Mouse (Mus musculus): ENCODE results near the gene Dnajc6. TPM values are rescaled to one million over a fixed set of nuclear protein-coding genes. Genes with fewer than 3 reads are reported as not detected.

Gene Dnajc6
- polyA plus RNA-seq, 1 experiment: 109 TPM

GRCm38 (mm10) chr4:101646857-101647195 is 150.4 kb downstream of the Dnajc6 start:
- Histone ChIP-seq H3K27me3 (ENCODE audit: control insufficient read depth, insufficient read depth, low read length) (no peaks in the 10 kb centered on the region), H3K4me3 (replicated peaks; ENCODE audit: insufficient read depth, low read depth, low read length) (peak overlapping the region; percentile 85), H3K27ac (ENCODE audit: insufficient read depth, low read length) (peak overlapping the region; percentile 18; the same call in 1 of the 2 replicates), H3K4me1 (ENCODE audit: control insufficient read depth, insufficient read depth, low read length) (no peaks in the 10 kb centered on the region)
- DNase-seq: no peak
- WGBS: under 1% methylated on average over 8 of the region's 8 CpGs
- TF ChIP-seq CTCF (IDR thresholded peaks at IDR 0.05; ENCODE audit: borderline replicate concordance, insufficient read depth, low read depth, low read length): no peak
- no peak for TF ChIP-seq POLR2A (IDR thresholded peaks at IDR 0.05; ENCODE audit: borderline replicate concordance, insufficient read depth, low read length)

- peak; percentile 98 to 100 for DNase-seq
- Histone ChIP-seq H3K27ac (ENCODE audit: insufficient read depth, low read length) (peak within 1 kb of the TSS; percentile 75), H3K4me3 (replicated peaks; ENCODE audit: insufficient read depth, low read depth, low read length) (peak within 1 kb of the TSS; percentile 85), H3K27me3 (ENCODE audit: control insufficient read depth, insufficient read depth, low read length) (no peaks in the 10 kb centered on the region), H3K4me1 (ENCODE audit: control insufficient read depth, insufficient read depth, low read length) (no peaks in the 10 kb centered on the region)
- under 1% methylated on average over 39 of the region's 39 CpGs for WGBS
- peak; percentile 30; the same call in 1 of the 2 replicates for TF ChIP-seq POLR2A (IDR thresholded peaks at IDR 0.05; ENCODE audit: borderline replicate concordance, insufficient read depth, low read length)
- TF ChIP-seq CTCF (IDR thresholded peaks at IDR 0.05; ENCODE audit: borderline replicate concordance, insufficient read depth, low read depth, low read length): no peak
Measured at GRCm38 (mm10) chr4:101647196-101647905, 150.9 kb downstream of the Dnajc6 start, which contains the start of gene Leprot. Leprot (plus strand) TSS chr4:101647718.

DNA sequence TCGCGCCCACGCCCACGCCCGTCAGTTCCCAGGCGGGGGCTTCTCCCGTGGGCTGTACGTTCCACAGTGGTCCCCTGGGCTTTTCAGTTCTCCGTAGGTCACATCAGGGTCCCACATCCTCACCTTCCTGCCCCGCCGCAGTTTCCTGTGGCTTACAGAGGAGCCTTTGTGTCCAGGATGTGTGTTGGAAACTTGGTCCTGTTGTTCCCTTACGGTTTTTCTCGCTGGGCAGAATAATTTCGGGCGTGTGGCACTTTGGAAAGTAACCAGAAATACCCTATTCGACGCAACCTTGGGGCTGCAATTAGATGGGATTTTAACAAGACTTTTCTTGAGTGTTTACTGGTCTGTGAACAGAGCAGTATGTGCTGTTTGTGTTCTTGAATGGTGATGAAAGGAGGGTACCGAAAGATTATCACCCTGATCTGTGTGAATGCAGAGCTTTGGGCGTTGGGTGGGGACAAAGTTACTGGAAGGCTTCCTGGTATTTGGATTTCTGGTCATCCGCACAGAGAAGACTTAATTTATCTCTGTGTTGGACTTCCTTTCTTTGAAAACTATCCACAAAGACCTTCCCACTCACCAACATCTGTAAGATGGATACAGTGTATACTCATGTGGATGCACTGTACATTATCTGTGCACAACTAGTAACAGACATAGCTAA is 151.7 kb downstream of the Dnajc6 start:
- no peak for DNase-seq
- under 1% methylated on average over 20 of the region's 20 CpGs for WGBS
- TF ChIP-seq CTCF (IDR thresholded peaks at IDR 0.05; ENCODE audit: borderline replicate concordance, insufficient read depth, low read depth, low read length) (no peak), POLR2A (IDR thresholded peaks at IDR 0.05; ENCODE audit: borderline replicate concordance, insufficient read depth, low read length) (no peak)
- no peaks in the 10 kb centered on the region for H3K27me3 ChIP-seq (ENCODE audit: control insufficient read depth, insufficient read depth, low read length)
- H3K4me1 ChIP-seq (ENCODE audit: control insufficient read depth, insufficient read depth, low read length): no peaks in the 10 kb centered on the region
- H3K4me3 ChIP-seq (replicated peaks; ENCODE audit: insufficient read depth, low read depth, low read length): peak overlapping the region; percentile 85
- peak overlapping the region; percentile 75 for H3K27ac ChIP-seq (ENCODE audit: insufficient read depth, low read length)

DNA sequence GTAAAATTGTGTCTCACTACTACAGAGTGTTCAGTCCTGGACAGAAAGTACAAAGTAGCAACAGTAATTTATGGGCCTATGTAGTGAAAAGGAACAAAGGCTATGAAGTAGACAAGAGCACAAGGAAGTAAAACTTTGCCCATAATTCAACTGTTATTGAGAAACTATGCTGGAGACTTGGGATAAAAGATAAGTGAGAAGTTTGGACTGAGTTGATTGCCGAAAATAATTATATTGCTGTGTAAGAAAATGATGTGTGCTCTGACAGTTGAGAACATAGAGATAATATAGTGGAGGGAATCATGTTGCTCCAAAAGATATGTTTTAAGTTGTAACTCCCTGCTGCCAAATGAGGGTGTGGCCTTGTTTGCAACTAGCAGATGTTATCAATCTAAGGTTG is 152.3 kb downstream of the Dnajc6 start:
- Histone ChIP-seq H3K27ac (ENCODE audit: insufficient read depth, low read length) (no peak overlapping the region), H3K4me1 (ENCODE audit: control insufficient read depth, insufficient read depth, low read length) (no peaks in the 10 kb centered on the region), H3K4me3 (replicated peaks; ENCODE audit: insufficient read depth, low read depth, low read length) (no peak overlapping the region), H3K27me3 (ENCODE audit: control insufficient read depth, insufficient read depth, low read length) (no peaks in the 10 kb centered on the region)
- 88% methylated on average over 1 of the region's 1 CpGs for WGBS
- TF ChIP-seq POLR2A (IDR thresholded peaks at IDR 0.05; ENCODE audit: borderline replicate concordance, insufficient read depth, low read length) (no peak), CTCF (IDR thresholded peaks at IDR 0.05; ENCODE audit: borderline replicate concordance, insufficient read depth, low read depth, low read length) (no peak)
- DNase-seq: no peak

DNA sequence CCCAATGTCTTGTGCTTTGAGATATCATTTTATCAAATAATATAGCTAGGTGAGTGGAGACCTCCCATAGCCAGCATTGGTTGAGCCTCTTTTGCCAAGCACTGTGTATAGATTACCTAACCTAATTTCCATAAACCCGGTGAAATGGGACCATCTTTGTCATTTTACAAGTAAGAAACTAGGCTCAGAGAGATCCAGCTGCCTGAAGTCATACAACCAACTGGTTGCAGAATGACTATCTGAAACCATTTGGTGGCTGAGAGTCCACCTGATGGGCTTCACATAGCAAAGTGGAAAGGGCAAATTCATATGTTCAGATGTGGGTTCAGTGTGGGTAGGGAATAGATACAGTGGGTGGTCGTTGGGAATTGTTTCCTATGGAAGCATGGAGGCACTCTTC is 154.5 kb downstream of the Dnajc6 start:
- no peak for DNase-seq
- Histone ChIP-seq H3K4me3 (replicated peaks; ENCODE audit: insufficient read depth, low read depth, low read length) (no peak overlapping the region), H3K4me1 (ENCODE audit: control insufficient read depth, insufficient read depth, low read length) (no peaks in the 10 kb centered on the region), H3K27ac (ENCODE audit: insufficient read depth, low read length) (no peak overlapping the region), H3K27me3 (ENCODE audit: control insufficient read depth, insufficient read depth, low read length) (no peaks in the 10 kb centered on the region)
- TF ChIP-seq CTCF (IDR thresholded peaks at IDR 0.05; ENCODE audit: borderline replicate concordance, insufficient read depth, low read depth, low read length) (no peak), POLR2A (IDR thresholded peaks at IDR 0.05; ENCODE audit: borderline replicate concordance, insufficient read depth, low read length) (no peak)
- 87% methylated on average over 2 of the region's 2 CpGs for WGBS

- 89% methylated on average over 6 of the region's 6 CpGs for WGBS
Measured at GRCm38 (mm10) chr4:101654256-101654655, 157.8 kb downstream of the Dnajc6 start.

DNA sequence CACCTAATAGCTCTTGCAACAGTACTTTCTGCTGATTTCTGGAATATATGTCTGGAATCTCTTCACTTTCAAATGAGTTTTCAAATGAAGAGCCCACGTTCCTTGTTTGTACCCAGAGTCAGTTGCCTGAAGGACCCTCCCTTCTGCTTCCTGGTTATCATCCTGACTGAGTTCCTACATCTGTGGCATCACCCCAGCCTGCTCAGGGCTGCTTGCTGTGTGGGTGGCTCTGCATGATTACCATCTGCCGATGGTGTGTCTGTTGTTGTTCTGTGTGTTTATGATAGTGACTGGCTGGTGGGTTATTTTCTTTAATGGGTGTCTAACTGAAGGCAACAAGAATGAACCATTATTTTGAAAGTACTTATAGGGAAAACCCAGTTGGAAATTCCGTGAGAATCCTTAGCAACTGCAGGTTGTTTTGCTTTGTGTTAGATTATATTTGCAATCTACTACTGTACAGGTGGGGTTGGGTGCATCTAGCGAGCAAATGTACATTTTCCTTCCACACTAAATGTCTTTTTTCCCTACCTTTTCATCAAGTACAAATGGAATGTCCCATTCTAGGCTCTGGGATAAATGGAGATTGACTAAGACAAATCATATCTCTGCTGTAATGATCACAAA is 158.5 kb downstream of the Dnajc6 start:
- no peak for DNase-seq
- 82% methylated on average over 4 of the region's 4 CpGs for WGBS
- Histone ChIP-seq H3K4me3 (replicated peaks; ENCODE audit: insufficient read depth, low read depth, low read length) (no peak overlapping the region), H3K4me1 (ENCODE audit: control insufficient read depth, insufficient read depth, low read length) (no peaks in the 10 kb centered on the region), H3K27me3 (ENCODE audit: control insufficient read depth, insufficient read depth, low read length) (no peaks in the 10 kb centered on the region), H3K27ac (ENCODE audit: insufficient read depth, low read length) (no peak overlapping the region)
- TF ChIP-seq POLR2A (IDR thresholded peaks at IDR 0.05; ENCODE audit: borderline replicate concordance, insufficient read depth, low read length): no peak
- no peak for TF ChIP-seq CTCF (IDR thresholded peaks at IDR 0.05; ENCODE audit: borderline replicate concordance, insufficient read depth, low read depth, low read length)

More at GRCm38 (mm10) chr4:101654256-101654655, 157.8 kb downstream of the Dnajc6 start:
- Histone ChIP-seq H3K4me3 (replicated peaks; ENCODE audit: insufficient read depth, low read depth, low read length) (no peak overlapping the region), H3K27ac (ENCODE audit: insufficient read depth, low read length) (no peak overlapping the region), H3K27me3 (ENCODE audit: control insufficient read depth, insufficient read depth, low read length) (no peaks in the 10 kb centered on the region), H3K4me1 (ENCODE audit: control insufficient read depth, insufficient read depth, low read length) (no peaks in the 10 kb centered on the region)
- DNase-seq: no peak
- TF ChIP-seq POLR2A (IDR thresholded peaks at IDR 0.05; ENCODE audit: borderline replicate concordance, insufficient read depth, low read length) (no peak), CTCF (IDR thresholded peaks at IDR 0.05; ENCODE audit: borderline replicate concordance, insufficient read depth, low read depth, low read length) (no peak)

Data from cerebellum, adult 2 months (tissue).